Mouse (Mus musculus): Measurements from ENCODE around the gene Srsf2.
"Not testable (repeated sequence)": the region's sequence is repeated elsewhere in the genome, so short reads cannot be mapped to it uniquely, and the experiment has no call there.

The Srsf2 gene

DNA sequence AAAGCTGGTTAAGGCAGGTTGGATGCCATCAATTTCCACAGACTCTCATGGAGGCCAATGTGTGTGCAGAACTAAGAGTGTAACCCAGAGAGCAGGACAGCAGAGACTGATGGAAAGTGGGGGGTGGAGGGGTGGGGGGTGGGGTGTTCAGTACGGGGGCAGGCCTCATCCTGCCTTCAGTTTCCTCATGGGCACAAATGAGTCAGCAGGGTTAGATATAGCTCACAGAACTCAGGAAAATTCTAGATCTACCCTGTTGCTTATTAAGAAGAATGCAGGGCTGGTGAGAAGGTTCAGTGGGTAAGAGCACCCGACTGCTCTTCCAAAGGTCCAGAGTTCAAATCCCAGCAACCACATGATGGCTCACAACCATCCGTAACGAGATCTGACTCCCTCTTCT, 16.7 kb upstream of the Srsf2 start:
- no peaks in the 10 kb centered on the region for H3K27me3 ChIP-seq (ENCODE audit: control insufficient read depth, insufficient read depth, low read length, poor library complexity, severe bottlenecking)
- 0 out of 2 replicates have a peak, but pooled peaks cover 2% of the 10 kb centered on the region for H3K36me3 ChIP-seq (ENCODE audit: control insufficient read depth, insufficient read depth, low read length, poor library complexity, severe bottlenecking)
- no peak for DNase-seq (ENCODE audit: low read depth, low spot score)

DNA sequence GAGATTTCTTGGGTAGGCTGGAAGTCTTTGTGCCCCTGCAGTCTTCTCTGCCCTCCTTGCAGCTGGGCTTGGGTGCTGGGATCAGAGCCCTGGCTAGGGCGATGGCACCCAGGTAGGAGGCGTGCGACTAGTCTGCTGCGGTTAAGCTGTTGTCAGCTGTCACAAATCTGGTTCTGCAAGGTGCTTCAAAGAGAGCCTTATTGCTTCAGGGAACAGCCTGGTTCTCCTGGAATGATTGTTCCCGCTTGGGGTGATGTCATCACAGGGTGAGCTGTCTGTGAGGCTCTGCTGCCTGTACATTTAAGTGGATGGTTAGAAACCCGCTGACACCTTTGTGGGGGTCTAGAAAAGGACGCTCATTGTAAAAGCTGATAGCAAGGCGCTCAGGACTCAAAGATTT, 16.3 kb upstream of the Srsf2 start:
- no peak for DNase-seq (ENCODE audit: low read depth, low spot score)
- Histone ChIP-seq H3K27me3 (ENCODE audit: control insufficient read depth, insufficient read depth, low read length, poor library complexity, severe bottlenecking) (no peaks in the 10 kb centered on the region), H3K36me3 (ENCODE audit: control insufficient read depth, insufficient read depth, low read length, poor library complexity, severe bottlenecking) (0 out of 2 replicates have a peak, but pooled peaks cover 2% of the 10 kb centered on the region)

DNA sequence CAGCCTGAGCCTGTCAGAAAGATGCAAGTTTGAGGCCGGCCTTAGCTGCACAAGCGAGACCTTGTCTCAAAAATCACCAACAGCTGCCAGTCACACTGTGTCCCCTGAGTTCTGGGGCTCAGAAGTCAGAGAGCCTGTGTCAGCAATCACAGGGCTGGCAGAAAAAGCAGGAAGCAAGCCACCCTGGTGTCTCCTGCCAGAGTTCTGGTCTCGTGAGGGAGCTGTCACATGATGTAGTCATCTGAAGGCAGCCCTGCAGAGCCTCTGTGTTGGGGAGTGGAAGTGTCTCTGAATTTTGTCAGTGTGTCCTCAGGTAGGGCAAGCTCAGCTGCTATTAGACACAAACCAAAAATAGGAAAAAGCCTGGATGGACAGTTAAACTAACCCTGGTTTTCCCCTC, 15.2 kb upstream of the Srsf2 start:
- no peaks in the 10 kb centered on the region for H3K36me3 ChIP-seq (ENCODE audit: control insufficient read depth, insufficient read depth, low read length, poor library complexity, severe bottlenecking)
- no peak for DNase-seq (ENCODE audit: low read depth, low spot score)

DNA sequence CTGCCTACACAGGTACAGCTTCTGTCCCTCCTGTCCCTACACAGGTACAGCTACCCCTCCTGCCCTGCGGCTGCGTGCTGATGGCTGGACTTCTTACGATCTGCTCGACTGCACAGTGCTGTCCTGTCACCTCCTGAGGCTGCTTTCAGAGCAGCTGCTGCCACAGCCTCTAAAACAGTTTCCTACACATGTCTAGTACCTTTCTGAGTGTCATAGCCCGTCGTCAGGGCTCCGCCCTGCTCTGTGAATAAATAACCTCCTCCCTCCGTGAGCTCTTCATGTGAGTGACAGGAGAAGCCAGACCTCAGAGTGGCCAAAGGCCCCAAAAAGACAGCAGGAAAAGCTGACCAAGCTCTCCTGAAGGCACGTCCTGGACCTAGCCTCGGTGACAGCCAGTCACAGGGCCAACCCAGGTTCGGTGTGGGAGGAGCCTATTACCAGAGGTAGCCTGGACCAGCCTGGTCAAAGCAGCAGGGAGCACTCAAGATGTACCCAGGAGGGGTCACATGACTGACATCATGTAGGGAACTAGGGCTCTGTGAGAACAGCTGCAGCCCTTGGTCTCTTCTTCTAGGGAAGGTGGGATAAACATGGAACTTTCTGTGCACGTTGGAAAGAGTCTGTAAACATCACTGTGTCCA, 13.2 kb upstream of the Srsf2 start:
- no peak for DNase-seq (ENCODE audit: low read depth, low spot score)
- Histone ChIP-seq H3K27me3 (ENCODE audit: control insufficient read depth, insufficient read depth, low read length, poor library complexity, severe bottlenecking) (no peaks in the 10 kb centered on the region), H3K36me3 (ENCODE audit: control insufficient read depth, insufficient read depth, low read length, poor library complexity, severe bottlenecking) (peaks cover 3% of the 10 kb centered on the region; the same call in 1 of the 2 replicates)

More for the DNA sequence above, 15.2 kb upstream of the Srsf2 start:
- H3K27me3 ChIP-seq (ENCODE audit: control insufficient read depth, insufficient read depth, low read length, poor library complexity, severe bottlenecking): no peaks in the 10 kb centered on the region

DNA sequence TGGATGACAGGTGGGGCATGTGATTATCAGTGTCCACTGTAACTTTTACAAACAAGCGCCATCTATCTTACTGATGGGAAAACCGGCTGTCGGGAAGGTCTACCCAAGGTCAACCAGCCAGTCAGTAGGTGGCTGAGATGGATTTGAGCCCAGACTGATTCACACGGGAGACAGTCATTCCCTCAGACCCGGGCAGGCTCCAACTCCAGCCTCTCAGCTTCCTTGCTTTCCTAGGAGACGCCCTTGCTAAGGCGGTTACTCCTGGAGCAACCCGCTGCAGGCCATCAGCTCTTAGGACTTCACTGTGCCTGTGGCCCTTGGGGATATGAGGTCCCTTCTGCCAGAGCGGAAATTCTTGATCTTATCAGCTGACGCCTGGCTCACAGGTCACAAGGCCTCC, 11.6 kb upstream of the Srsf2 start:
- H3K27me3 ChIP-seq (ENCODE audit: control insufficient read depth, insufficient read depth, low read length, poor library complexity, severe bottlenecking): no peaks in the 10 kb centered on the region
- H3K36me3 ChIP-seq (ENCODE audit: control insufficient read depth, insufficient read depth, low read length, poor library complexity, severe bottlenecking): peaks cover 5% of the 10 kb centered on the region
- DNase-seq (ENCODE audit: low read depth, low spot score): no peak

DNA sequence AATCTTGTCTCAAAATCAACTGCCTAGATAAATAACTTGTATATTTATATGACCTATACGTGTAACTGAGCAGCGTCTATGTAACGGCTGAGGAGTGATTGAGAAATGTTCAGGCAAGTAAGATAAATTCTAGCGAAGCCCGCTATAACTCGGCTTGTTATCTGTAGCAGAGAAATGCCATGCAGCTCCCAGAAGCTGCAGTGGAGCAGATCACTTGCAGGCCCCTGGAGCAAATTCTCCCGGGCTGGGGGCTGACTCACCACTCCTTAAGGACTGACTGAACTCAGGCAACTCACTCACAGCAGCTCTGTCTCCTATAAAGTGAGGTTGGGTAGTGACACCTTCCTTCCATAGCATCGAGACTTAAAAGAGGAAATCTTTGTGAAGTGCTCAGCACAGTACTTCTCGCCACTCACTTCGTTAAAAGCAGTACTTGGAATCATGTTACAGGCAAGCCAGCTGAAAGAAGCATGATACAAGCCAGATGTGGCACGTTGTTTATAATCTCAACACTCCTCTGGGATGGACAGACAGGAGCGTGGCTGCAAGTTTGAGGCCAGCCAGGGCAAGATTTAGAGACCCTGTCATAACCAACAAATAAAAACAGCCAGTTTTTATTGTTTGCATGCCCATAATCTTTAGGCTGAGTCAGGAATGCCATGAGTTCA, 4.4 kb upstream of the Srsf2 start:
- no peak for DNase-seq (ENCODE audit: low read depth, low spot score)
- Histone ChIP-seq H3K36me3 (ENCODE audit: control insufficient read depth, insufficient read depth, low read length, poor library complexity, severe bottlenecking) (peaks cover 5% of the 10 kb centered on the region), H3K27me3 (ENCODE audit: control insufficient read depth, insufficient read depth, low read length, poor library complexity, severe bottlenecking) (no peaks in the 10 kb centered on the region)

DNA sequence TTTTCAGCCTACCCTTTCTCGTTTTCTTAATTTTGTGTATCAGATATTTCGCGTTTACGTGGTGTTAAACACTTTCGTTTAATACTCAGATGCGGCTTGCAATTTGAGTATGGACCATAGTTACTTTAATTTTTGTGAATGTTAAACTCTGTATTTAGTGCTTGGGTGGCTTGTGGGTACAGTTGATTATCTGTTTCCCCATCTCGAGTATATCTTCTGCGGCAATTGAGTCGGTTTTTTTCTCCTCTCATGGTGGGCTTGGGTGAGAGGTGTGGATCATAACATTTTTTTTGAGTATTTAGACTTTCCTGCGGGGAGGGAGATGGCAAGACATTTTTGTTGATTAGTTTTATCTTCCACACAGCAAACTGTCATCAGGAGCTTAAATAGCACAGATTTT, 1.4 kb upstream of the Srsf2 start:
- H3K27me3 ChIP-seq (ENCODE audit: control insufficient read depth, insufficient read depth, low read length, poor library complexity, severe bottlenecking): no peaks in the 10 kb centered on the region
- DNase-seq (ENCODE audit: low read depth, low spot score): no peak
- peaks cover 8% of the 10 kb centered on the region; the same call in 1 of the 2 replicates for H3K36me3 ChIP-seq (ENCODE audit: control insufficient read depth, insufficient read depth, low read length, poor library complexity, severe bottlenecking)

DNA sequence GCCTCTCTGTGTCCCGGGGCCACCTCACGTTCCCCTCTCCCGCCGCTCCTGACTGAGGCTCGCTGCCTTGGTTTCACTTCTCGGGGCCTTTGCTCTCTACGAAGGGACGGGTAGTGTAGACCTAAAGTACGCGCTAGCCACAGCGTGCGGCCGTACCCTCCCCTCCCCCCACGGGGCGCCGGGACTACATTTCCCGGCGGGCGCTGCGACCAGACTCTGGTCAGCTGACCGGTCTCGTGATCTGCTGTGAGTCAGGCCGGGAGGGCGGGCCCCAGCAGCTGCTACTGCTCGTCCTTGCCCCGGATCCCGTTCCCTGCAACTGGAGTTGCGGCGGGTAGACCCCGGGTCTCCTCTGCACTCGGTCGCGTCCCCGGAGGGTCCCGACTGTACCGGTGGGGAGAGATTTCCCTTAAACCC, 626 bp upstream of the Srsf2 start:
- Histone ChIP-seq H3K36me3 (ENCODE audit: control insufficient read depth, insufficient read depth, low read length, poor library complexity, severe bottlenecking) (peaks cover 11% of the 10 kb centered on the region; the same call in 1 of the 2 replicates), H3K27me3 (ENCODE audit: control insufficient read depth, insufficient read depth, low read length, poor library complexity, severe bottlenecking) (no peaks in the 10 kb centered on the region)
- peak; percentile 95 for DNase-seq (ENCODE audit: low read depth, low spot score)

DNA sequence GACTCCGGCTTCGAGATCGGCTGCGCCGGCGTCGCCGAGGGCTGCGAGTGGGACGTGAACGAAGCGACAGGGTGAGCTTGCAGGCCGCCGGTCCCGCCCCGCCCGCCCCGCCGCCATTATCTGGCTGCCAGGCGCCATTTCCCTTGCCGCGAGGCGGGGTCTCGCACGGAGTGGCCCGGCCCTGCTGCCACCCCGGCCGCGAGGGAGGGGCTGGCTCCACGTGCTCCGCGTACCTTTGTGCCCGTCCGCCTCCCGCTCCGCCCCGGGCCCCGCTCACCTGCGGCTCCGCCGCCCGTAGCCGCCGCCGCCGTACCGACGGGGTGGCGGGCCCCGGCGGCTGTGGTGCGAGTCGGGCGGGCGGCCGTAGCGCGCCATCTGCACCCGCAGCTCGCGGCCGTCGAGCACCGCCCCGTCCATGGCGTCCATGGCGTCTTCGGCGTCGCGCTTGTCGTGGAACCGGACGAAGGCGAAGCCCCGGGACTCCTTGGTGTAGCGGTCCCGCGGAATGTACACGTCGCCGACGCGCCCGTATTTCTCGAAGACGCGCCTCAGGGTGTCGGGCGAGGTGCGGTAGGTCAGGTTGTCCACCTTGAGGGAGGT, 503 bp downstream of the Srsf2 start, which contains the start of gene Mfsd11:
Mfsd11 (plus strand) TSS at position 150 of the 600 bp plus-strand sequence.
- H3K36me3 ChIP-seq (ENCODE audit: control insufficient read depth, insufficient read depth, low read length, poor library complexity, severe bottlenecking): peaks cover 11% of the 10 kb centered on the region; the same call in 1 of the 2 replicates
- DNase-seq (ENCODE audit: low read depth, low spot score): peak; percentile 79
- H3K27me3 ChIP-seq (ENCODE audit: control insufficient read depth, insufficient read depth, low read length, poor library complexity, severe bottlenecking): no peaks in the 10 kb centered on the region

DNA sequence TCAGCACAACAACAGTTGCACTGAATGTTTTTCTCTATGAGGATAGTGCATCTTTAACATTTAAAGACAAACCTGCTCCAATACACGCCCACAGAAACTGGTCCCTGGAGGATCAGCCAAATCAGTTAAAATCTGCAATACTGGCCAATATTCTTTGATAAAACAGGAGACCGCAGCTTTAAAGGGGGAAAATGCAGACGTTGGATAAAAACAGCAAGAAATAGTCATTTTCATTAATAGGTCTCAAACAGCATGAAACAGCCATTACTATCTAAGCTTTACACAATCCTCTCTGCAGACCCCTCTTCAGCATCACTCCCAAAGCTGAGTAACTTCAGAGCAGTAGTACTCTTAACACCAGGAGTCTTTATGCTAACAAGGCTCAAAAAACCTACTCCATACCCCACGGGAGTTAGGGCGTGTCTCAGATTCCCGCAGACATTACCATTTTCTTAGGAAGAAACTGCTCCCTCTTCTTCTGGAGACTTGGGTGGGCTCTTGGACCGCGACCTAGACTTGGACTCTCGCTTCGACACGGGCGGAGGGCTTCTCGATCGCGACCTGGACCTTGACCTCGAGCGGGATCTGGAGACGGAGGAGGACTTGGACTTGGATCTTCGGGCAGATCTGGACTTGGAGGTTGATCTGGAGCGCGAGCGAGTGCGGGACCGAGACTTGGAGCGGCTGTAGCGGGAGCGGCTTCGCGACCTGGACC, 1.2 kb downstream of the Srsf2 start:
- no peak for DNase-seq (ENCODE audit: low read depth, low spot score)

DNA sequence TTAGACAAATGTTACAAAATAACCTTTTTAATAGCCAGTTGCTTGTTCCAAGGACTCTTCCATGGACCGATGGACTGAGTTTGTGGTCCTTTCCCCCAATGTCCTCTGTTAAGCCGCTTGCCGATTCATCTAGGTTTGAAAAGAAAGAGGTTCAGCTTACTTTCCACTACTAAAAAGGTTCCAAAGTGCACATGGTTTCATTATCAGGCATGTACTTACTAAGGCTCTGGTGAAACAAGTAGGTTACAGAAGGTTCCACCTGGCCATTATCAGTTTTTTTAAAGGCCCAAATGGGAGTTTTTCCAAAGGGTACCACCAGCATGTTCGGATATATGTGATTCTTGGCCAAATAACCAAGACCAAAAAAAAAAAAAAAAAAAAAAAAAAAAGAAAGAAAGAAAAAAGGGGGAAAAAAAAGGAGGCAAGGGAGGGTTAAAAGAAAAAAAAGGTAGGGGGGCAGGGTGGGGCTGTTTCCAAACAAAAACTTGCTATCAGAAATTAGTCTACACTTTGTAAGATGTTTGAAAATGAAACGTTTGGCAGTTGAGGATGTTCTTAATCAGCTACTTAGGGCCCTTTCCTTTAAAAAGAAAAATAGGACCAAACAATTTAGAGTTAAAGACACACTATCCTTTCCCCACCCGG, 1.9 kb downstream of the Srsf2 start:
- DNase-seq (ENCODE audit: low read depth, low spot score): no peak
- H3K27me3 ChIP-seq (ENCODE audit: control insufficient read depth, insufficient read depth, low read length, poor library complexity, severe bottlenecking): no peaks in the 10 kb centered on the region
- peaks cover 11% of the 10 kb centered on the region; the same call in 1 of the 2 replicates for H3K36me3 ChIP-seq (ENCODE audit: control insufficient read depth, insufficient read depth, low read length, poor library complexity, severe bottlenecking)

More for the DNA sequence above, 1.2 kb downstream of the Srsf2 start:
- H3K27me3 ChIP-seq (ENCODE audit: control insufficient read depth, insufficient read depth, low read length, poor library complexity, severe bottlenecking): no peaks in the 10 kb centered on the region
- peaks cover 11% of the 10 kb centered on the region; the same call in 1 of the 2 replicates for H3K36me3 ChIP-seq (ENCODE audit: control insufficient read depth, insufficient read depth, low read length, poor library complexity, severe bottlenecking)

DNA sequence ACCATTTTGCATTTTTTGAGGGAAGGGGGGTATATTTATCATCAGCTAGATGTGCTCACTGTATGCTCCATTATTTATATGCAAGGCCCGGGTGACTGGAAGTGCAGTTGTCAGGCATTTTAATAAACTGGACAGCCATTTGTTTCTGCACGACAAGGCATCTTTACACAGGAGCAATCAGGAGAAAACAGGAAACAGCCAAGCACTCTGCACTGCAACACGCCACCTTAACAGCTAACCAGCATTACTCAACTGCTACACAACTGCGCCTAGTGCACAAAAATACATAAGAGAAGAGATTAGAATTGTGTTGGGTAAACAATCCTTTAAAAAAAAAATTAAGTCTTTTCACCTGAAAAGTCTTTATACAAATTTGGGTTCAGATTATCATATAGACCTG, 2.8 kb downstream of the Srsf2 start:
- peaks cover 11% of the 10 kb centered on the region; the same call in 1 of the 2 replicates for H3K36me3 ChIP-seq (ENCODE audit: control insufficient read depth, insufficient read depth, low read length, poor library complexity, severe bottlenecking)
- no peak for DNase-seq (ENCODE audit: low read depth, low spot score)
- H3K27me3 ChIP-seq (ENCODE audit: control insufficient read depth, insufficient read depth, low read length, poor library complexity, severe bottlenecking): no peaks in the 10 kb centered on the region

DNA sequence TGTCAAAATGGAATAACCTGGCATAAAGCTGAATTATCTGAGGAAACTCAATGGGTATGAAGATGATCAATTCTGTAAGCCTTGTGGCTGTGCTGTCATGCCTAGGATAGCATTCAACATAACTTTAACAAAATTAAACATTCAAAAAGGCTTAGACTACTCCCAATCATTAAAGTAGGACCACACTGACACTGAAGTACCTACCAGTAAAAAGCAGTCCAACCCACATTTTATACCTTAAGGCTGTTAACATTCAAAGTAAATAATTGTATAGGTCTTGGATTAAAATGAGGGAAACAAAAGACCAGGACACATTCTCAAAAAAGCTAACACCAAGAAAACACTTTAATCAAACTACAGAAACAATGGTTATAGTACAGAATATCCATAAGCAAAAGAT, 3.3 kb downstream of the Srsf2 start:
- Histone ChIP-seq H3K36me3 (ENCODE audit: control insufficient read depth, insufficient read depth, low read length, poor library complexity, severe bottlenecking) (peaks cover 11% of the 10 kb centered on the region; the same call in 1 of the 2 replicates), H3K27me3 (ENCODE audit: control insufficient read depth, insufficient read depth, low read length, poor library complexity, severe bottlenecking) (no peaks in the 10 kb centered on the region)
- DNase-seq (ENCODE audit: low read depth, low spot score): no peak

DNA sequence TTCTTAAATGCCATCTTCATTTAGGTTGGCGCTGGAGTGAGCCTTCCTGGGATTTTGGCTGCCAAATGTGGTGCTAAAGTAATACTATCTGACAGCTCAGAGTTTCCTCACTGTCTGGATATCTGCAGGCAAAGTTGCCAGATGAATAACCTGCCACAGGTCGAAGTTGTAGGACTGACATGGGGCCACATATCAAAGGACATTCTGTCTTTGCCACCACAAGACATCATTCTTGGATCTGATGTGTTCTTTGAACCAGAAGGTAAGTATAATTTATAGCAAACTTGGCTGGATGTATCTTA, 4.1 kb downstream of the Srsf2 start:
- peaks cover 11% of the 10 kb centered on the region; the same call in 1 of the 2 replicates for H3K36me3 ChIP-seq (ENCODE audit: control insufficient read depth, insufficient read depth, low read length, poor library complexity, severe bottlenecking)
- not testable (repeated sequence) for H3K27me3 ChIP-seq (ENCODE audit: control insufficient read depth, insufficient read depth, low read length, poor library complexity, severe bottlenecking); DNase-seq (ENCODE audit: low read depth, low spot score)
